Mouse (Mus musculus): ENCODE results near the gene Acot13.

Gene Acot13

GRCm38 (mm10) chr13:24832131-24832810 is 931 bp upstream of the Acot13 start:
- ATAC-seq (ENCODE audit: insufficient number of reproducible peaks, low FRiP score, low TSS enrichment), result no peak

GRCm38 (mm10) chr13:24830756-24831352 is 486 bp downstream of the Acot13 start:
- no peak for ATAC-seq (ENCODE audit: insufficient number of reproducible peaks, low FRiP score, low TSS enrichment)

- ATAC-seq (ENCODE audit: insufficient number of reproducible peaks, low FRiP score, low TSS enrichment), result no peak
Measured at GRCm38 (mm10) chr13:24826116-24826515, 5.2 kb downstream of the Acot13 start.

- ATAC-seq (ENCODE audit: insufficient number of reproducible peaks, low FRiP score, low TSS enrichment), result 0 out of 2 replicates have a peak, but pooled peaks have one; percentile 56
Measured at GRCm38 (mm10) chr13:24825587-24825986, 5.8 kb downstream of the Acot13 start.

GRCm38 (mm10) chr13:24824647-24825046 is 6.7 kb downstream of the Acot13 start:
- no peak for ATAC-seq (ENCODE audit: insufficient number of reproducible peaks, low FRiP score, low TSS enrichment)

- ATAC-seq (ENCODE audit: insufficient number of reproducible peaks, low FRiP score, low TSS enrichment), result no peak
Measured at GRCm38 (mm10) chr13:24822663-24823343, 8.5 kb downstream of the Acot13 start.

GRCm38 (mm10) chr13:24819931-24820330 is 11.4 kb downstream of the Acot13 start:
- no peak for ATAC-seq (ENCODE audit: insufficient number of reproducible peaks, low FRiP score, low TSS enrichment)

GRCm38 (mm10) chr13:24816125-24817092 is 14.9 kb downstream of the Acot13 start:
- ATAC-seq (ENCODE audit: insufficient number of reproducible peaks, low FRiP score, low TSS enrichment), result peak; percentile 22; the same call in 1 of the 2 replicates

- ATAC-seq (ENCODE audit: insufficient number of reproducible peaks, low FRiP score, low TSS enrichment), result no peak
Measured at GRCm38 (mm10) chr13:24814616-24815015, 16.7 kb downstream of the Acot13 start.

GRCm38 (mm10) chr13:24812521-24812920 is 18.8 kb downstream of the Acot13 start:
- no peak for ATAC-seq (ENCODE audit: insufficient number of reproducible peaks, low FRiP score, low TSS enrichment)

- no peak for ATAC-seq (ENCODE audit: insufficient number of reproducible peaks, low FRiP score, low TSS enrichment)
Measured at GRCm38 (mm10) chr13:24806079-24806478, 25.3 kb downstream of the Acot13 start.

- no peak for ATAC-seq (ENCODE audit: insufficient number of reproducible peaks, low FRiP score, low TSS enrichment)
Measured at GRCm38 (mm10) chr13:24803196-24803595, 28.1 kb downstream of the Acot13 start.

- ATAC-seq (ENCODE audit: insufficient number of reproducible peaks, low FRiP score, low TSS enrichment), result no peak
Measured at GRCm38 (mm10) chr13:24802131-24802691, 29.1 kb downstream of the Acot13 start.

GRCm38 (mm10) chr13:24801308-24801921 is 29.9 kb downstream of the Acot13 start, which contains the start of gene BC005537:
BC005537 (plus strand) TSS chr13:24801657.
- ATAC-seq (ENCODE audit: insufficient number of reproducible peaks, low FRiP score, low TSS enrichment), result peak; percentile 60

GRCm38 (mm10) chr13:24800674-24801307 is 30.5 kb downstream of the Acot13 start:
- ATAC-seq (ENCODE audit: insufficient number of reproducible peaks, low FRiP score, low TSS enrichment), result peak; percentile 87

GRCm38 (mm10) chr13:24799925-24800673 is 31.2 kb downstream of the Acot13 start:
- peak; percentile 47 for ATAC-seq (ENCODE audit: insufficient number of reproducible peaks, low FRiP score, low TSS enrichment)

- ATAC-seq (ENCODE audit: insufficient number of reproducible peaks, low FRiP score, low TSS enrichment), result no peak
Measured at GRCm38 (mm10) chr13:24799378-24799777, 32.0 kb downstream of the Acot13 start.

- ATAC-seq (ENCODE audit: insufficient number of reproducible peaks, low FRiP score, low TSS enrichment), result no peak
Measured at GRCm38 (mm10) chr13:24798686-24799085, 32.7 kb downstream of the Acot13 start.
